Mouse (Mus musculus) testis, postnatal 14 days (tissue): ENCODE data around the gene Tex2.

Experiments
- DNase-seq: peaks from one replicate; pipeline ENCODE4 v3.0.0; 2021; ENCODE audit warnings: low spot score

Gene Tex2

DNA sequence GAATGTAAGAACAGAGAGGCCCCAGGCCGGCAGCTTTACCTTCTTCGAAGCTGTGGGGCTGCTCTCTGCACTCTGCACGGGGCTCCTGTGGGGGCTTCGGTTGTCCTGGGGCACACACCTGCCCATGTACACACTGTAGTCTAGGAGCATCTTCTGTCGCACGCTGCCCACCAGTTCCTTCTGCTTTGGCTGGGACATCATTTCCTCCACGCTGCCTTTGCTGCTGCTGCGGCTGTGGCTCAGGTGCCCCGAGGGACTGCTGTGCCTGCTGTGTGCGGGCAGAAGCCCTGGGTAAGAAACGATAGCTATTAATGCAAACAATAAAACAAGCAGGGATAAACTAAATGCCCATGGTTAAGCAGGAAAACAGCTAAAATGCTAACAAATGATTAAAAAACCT lies 69.1 kb downstream of the Tex2 start:
- DNase-seq = no peak

DNA sequence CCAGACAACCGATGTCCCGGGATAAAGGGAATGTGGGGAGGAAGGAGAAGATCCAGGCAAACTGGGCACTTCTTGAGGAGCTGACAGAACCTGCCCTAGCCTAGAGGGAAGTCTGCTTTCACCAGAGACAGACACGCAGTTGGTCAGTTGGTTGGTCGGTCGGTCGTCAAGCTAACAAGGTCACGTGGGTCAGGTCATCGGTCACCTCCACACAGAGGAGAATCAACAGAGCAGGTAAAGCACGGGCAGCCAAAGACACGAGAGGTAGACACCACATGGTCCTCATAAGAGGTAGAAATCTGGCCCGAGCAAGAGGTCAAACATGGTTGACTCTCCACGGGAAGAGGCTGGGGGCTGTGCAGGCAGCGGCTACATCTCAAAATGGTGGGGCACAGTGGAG lies 70.2 kb downstream of the Tex2 start:
- DNase-seq = no peak

DNA sequence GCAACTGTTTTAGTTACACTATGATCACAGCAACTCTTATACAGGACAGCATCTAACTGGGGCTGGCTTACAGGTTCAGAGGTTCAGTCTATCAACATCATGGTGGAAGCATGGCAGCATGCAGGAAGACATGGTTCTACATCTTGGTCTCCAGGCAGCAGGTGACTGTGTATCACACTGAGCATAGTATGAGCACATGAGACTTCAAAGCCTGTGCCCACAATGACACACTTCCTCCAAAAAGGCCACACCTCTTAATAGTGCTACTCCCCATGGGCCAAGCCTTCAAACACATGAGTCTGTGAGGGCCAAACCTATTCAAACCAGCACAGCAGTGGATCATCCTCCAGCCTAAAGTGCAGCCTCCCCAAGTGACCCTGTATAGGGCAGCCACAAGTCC lies 70.8 kb downstream of the Tex2 start:
- no peak for DNase-seq

DNA sequence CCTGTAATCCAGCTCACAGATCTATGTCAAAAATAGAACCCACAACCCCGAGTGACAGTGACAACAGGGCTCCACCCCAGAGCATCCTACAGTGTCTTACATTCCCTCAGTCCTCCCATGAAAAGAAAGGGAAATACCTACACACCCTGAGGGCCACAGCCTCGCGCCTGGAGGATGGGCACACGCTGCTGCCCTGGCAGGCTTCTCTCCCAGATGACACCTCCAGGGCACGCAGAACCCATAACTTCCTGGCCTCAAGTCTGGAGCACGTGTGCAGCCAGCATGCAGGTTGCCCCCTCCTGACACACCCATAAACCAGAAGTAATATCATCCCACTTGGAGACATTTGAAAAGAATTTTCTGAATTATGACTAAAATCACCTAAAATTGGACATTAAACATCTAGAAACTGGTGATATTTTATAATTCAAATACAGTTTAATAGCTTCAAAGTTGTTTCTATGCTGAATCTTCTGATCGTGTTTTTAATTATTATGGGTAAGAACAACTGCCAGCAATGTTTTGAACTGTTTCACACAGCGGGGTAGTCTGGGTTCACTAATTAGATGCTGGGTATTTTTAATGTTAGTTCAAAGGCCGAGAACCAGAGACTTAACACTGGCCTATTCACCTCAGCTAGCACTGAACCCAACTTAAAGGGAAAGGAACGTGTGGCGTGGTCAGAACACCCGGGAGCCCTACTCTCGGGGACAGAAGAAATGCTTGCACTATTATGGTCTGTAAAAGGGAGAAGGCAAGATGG lies 72.5 kb downstream of the Tex2 start:
- no peak for DNase-seq

- no peak for DNase-seq
Measured at GRCm38 (mm10) chr11:106536253-106536912, 76.8 kb downstream of the Tex2 start.

- DNase-seq = no peak
Measured at GRCm38 (mm10) chr11:106535660-106536252, 77.5 kb downstream of the Tex2 start.

GRCm38 (mm10) chr11:106532248-106532790 lies 80.9 kb downstream of the Tex2 start:
- no peak for DNase-seq

DNA sequence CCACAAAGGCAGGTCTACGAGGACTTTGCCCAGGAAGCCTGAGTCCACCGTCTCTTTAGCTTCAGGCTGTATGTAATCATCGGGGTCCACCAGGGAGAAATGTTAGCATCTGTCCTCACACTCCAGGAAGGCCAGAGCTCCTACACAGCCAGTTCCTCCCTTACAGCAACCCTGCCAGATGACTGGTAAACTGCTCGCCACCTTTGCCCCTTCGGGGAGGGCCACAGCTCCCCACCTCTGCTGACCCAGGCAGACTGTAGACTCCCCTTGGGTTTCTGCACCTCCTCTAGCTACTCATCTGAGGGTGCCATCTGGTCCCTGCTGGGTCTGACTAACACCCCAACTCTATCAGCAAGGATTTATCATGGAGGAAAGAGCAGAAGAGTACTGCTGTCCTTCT lies 83.4 kb downstream of the Tex2 start:
- DNase-seq = no peak

DNA sequence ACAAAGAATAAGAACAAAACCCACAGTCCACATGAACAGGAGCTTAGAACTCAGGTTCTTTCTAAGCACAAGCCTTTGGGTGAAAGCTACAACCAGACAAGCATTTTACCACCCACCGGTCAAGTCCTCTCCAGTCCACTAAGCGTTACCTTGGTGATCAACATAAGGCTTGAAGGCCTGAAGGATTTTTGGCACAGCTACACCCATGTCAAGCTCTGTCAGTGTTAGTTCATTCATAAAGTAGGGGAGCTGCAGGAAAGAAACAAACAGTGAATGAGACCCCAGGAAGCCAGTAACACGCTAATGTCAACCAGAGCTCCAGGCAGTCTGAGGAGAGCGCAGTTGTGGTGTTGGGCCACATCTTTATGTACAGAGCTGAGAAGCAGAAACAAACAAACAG lies 84.1 kb downstream of the Tex2 start:
- DNase-seq = no peak

DNA sequence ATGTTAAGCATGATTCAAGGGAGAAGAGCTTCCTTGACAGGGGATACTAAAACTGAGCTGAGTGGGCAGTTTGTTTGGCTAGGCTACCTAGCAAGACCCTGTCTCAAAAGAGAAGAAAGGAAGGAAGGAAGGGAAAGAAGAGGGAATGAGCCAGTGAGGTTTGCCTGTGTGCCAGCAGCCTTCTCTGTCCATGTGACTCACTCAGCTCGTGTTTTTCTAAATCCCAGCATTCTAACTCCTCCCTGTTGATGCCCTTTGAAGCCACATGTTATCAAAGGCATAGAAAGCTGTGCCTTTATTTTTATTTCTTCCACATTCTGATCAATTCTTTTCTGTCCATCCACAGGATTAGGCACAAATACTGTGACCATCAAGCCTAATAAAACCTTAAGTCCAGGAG lies 85.3 kb downstream of the Tex2 start:
- DNase-seq = no peak

GRCm38 (mm10) chr11:106527147-106527821 lies 85.9 kb downstream of the Tex2 start:
- DNase-seq = no peak

- no peak for DNase-seq
Measured at GRCm38 (mm10) chr11:106522538-106522937, 90.7 kb downstream of the Tex2 start.

GRCm38 (mm10) chr11:106521612-106522011 lies 91.6 kb downstream of the Tex2 start:
- no peak for DNase-seq

DNA sequence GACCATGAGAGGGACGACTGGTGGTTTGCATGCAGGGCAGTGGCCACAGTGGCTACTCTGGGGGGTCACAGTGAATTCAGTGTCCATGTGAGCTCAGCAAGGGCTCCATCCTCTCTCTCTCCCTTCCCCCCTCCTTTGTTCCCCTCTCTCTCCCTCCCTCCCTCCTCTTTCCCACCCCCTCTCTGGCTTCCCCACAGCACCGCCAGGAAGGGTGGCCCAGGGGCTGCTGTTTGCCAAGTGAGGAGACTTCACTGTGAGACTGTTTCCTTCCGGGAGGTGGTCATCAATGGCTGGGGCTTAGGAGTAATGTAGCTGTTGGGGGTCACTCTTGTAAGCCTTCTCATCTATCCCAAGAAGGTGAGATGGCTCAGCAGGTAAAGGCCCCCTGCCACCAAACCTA lies 92.8 kb downstream of the Tex2 start:
- no peak for DNase-seq

- DNase-seq = no peak
Measured at GRCm38 (mm10) chr11:106519519-106519918, 93.7 kb downstream of the Tex2 start.

DNA sequence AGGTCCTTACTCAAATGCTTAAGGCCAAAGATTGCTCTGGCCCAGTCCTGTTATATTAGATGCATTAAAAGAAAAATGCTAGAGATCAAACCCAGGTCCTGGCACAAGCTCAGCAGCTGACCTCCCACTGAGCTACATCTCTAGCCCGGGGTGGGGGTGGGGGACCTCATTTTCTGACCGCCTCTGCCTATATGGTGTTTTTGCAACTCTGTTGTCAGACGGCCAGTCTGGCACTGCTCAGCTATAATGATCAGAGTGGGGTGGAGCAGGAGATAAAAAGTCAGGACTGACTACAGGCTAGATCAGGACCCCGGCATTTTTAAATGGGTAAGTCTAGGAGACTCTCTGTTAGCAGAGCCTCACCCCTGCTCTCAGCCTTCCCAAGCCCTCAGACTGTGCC lies 94.8 kb downstream of the Tex2 start:
- no peak for DNase-seq

DNA sequence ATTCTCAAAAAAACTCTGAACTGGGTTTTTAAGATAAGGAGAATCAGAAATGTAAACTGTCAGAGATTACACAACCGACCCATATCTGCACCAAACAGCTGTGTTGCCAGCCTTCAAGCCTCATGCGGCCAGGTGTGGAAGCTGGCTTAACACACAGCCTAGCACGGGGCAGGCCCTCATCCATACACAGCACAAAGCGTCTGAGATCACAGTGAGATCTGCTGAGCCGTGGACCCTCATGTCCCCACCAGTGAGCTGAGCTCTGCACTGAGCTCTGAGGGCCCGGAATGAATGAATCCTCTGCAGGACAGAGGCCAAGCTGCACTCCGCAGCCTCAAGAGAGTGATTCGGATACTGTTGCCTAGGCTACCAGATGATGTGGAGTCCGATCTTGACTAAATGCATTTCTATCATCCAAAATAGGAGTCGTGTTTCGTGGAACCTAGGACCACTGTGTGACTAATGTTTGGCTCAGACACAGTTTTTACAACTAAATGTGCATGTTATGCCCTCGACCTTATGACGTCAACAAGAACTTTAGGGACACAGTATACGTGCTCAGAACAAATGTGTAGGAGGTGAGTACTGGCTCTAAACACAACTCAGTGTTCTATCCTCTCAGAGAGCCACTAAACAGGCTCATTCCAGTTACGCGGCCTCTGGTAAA lies 98.0 kb downstream of the Tex2 start:
- DNase-seq = no peak

DNA sequence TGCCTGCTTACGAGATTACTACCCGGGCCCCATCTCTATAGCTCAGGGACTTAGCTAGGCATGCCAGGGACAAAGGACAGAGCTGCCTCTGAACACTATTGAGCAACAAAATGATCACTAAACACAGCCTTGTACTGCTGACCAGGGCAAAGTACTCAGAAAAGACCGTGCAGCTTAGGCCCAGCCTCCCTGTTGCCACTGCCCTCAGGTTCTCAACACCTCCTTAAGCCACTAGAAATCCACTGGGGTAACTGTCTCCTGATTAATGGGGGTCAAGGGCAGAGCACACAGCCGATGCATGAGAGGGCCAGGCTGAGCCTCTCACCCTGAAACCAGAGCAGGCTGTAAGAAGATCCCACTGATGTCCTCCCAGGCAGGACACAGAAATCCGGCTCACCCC lies 98.8 kb downstream of the Tex2 start:
- no peak for DNase-seq

DNA sequence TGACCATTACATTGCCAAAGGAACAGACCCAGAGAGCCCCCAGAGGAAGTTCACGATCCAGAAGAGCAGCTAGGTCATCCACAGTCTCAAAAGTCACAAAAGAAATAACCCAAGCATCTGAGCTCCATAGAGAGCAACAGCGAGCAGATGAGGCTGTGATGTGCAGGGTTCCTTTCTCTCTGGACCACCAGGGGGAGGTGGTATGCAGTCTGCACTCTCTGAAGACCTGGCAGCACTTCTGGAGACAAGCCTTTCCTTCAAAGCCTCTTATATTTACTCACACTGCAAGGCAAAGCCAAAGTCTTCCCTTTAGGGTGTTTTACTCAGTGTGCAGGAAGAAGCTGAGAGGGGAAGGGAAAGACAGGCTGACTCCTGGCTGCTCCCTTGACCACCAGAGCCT lies 100.1 kb downstream of the Tex2 start:
- DNase-seq = no peak

DNA sequence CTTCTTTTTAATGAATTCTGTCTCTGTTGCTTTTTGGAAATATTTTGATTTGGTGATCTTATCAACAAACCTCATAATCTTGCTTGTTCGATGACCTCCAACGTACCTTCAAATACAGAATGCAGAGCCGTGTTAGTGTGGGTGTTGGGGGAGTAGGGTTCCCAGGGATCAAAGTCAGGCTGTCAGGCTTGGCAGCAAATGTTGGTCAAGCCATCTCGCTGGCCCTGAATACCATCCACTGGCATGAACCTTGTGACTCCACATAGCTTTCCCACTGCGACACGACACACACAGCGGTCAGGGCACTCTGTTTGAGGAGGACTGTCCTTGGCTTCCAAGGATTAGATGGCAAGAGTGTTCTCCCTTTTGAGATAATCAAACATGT lies 101.2 kb downstream of the Tex2 start:
- no peak for DNase-seq

- no peak for DNase-seq
Measured at GRCm38 (mm10) chr11:106511236-106512005, 101.8 kb downstream of the Tex2 start.
